Mouse (Mus musculus): ENCODE measurements around the gene Osbpl11.

DNA sequence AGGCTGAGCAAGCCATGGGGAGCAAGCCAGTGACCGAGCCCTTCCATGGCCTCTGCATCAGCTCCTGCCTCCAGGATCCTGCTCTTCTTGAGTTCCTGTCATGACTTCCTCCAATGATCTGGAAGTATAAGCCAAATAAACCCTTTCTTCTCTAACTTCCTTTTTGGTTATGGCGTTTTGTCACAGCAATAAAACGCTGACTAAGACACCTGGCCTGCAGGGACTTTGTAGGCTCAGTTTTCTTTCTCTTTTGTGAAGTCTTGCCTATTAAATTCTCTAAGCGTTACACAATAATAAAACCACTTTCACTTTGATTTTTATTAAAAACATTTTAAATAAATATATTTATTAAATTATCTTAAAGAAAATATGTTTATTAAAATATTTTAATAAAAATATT lies 7.1 kb upstream of the Osbpl11 start:
- TF ChIP-seq CTCF (IDR thresholded peaks at IDR 0.05; ENCODE audit: control insufficient read depth, insufficient read depth, insufficient read length) (no peak), FOSL1 (IDR thresholded peaks at IDR 0.05; ENCODE audit: insufficient read depth, low read length, poor library complexity, severe bottlenecking) (no peak), MYOG (IDR thresholded peaks at IDR 0.05; ENCODE audit: control insufficient read depth, extremely low read depth, insufficient read length) (no peak), MYOD1 (IDR thresholded peaks at IDR 0.05; ENCODE audit: control insufficient read depth, insufficient read length, low read depth) (no peak), MAX (IDR thresholded peaks at IDR 0.05) (no peak)

Data from C2C12 (cell line).